Mouse (Mus musculus) testis, adult 2 months (tissue): Measurements from ENCODE around the gene Gnl2. TPM values are rescaled to one million over a fixed set of nuclear protein-coding genes. Genes with fewer than 3 reads are reported as not detected.
A peak's percentile ranks its signal among the peaks of the same experiment; 100 is the strongest.

Experiments used
- H3K27ac ChIP-seq: fragments of 200-500 bp; 2 replicates; pipeline ENCODE4 v1.5.1; 2012; ENCODE audit warnings: low read depth, low read length; ENCODE audit not compliant: control insufficient read depth, insufficient read depth
- H3K27me3 ChIP-seq: fragments of 200-500 bp; 2 replicates; pipeline ENCODE4 v1.6.1; 2012; ENCODE audit warnings: mild to moderate bottlenecking, low read length, moderate library complexity; ENCODE audit not compliant: control insufficient read depth, insufficient read depth
- H3K36me3 ChIP-seq: fragments of 200-500 bp; 2 replicates; pipeline ENCODE4 v1.6.1; 2012; ENCODE audit warnings: mild to moderate bottlenecking, low read length; ENCODE audit not compliant: control insufficient read depth, insufficient read depth
- H3K4me1 ChIP-seq: fragments of 200-500 bp; 2 replicates; pipeline ENCODE4 v1.6.1; 2012; ENCODE audit warnings: low read length; ENCODE audit not compliant: control insufficient read depth, insufficient read depth
- H3K4me3 ChIP-seq: fragments of 200-500 bp; 2 replicates; pipeline ENCODE4 v1.5.1; 2012; ENCODE audit warnings: low read depth, mild to moderate bottlenecking, low read length, moderate library complexity, mixed read lengths; ENCODE audit not compliant: control insufficient read depth
- CTCF ChIP-seq: fragments of 200-500 bp; IDR thresholded peaks from 2 replicates; pipeline ENCODE4 v1.5.1; 2012; ENCODE audit warnings: low read depth, mild to moderate bottlenecking, inconsistent platforms, low read length, moderate library complexity; ENCODE audit not compliant: control insufficient read depth, insufficient read depth, insufficient replicate concordance
- POLR2A ChIP-seq: fragments of 200-500 bp; IDR thresholded peaks from 2 replicates; pipeline ENCODE4 v1.6.1; 2012; ENCODE audit warnings: low read depth, mild to moderate bottlenecking, inconsistent platforms, low read length, moderate library complexity; ENCODE audit not compliant: control insufficient read depth
- polyA plus RNA-seq: library from polyadenylated mRNA; depleted of rRNA; stranded (reverse); fragments of >200 nt; gene quantifications from 2 replicates; pipeline ENCODE4 v1.2.3, GENCODE M21; 2012

Gene Gnl2
- polyA plus RNA-seq, 1 experiment, result 24.5 TPM

GRCm38 (mm10) chr4:125065517-125066307 lies 49.3 kb downstream of the Gnl2 start, which contains the start of gene Dnali1:
TSS of gene Dnali1 (minus strand) at chr4:125065703.
- no peaks in the 10 kb centered on the region for H3K27me3 ChIP-seq
- H3K4me1 ChIP-seq, result peaks cover 5% of the 10 kb centered on the region
- H3K36me3 ChIP-seq, result no peaks in the 10 kb centered on the region
- peak within 1 kb of the TSS; percentile 92 for H3K4me3 ChIP-seq
- no peak for TF ChIP-seq CTCF
- peak; percentile 76 for TF ChIP-seq POLR2A
- H3K27ac ChIP-seq, result peak within 1 kb of the TSS; percentile 85

- no peak for TF ChIP-seq CTCF
- peak; percentile 97 for TF ChIP-seq POLR2A
Measured at GRCm38 (mm10) chr4:125066490-125067370, 50.3 kb downstream of the Gnl2 start, which contains the start of gene Snip1. TSS of gene Snip1 (plus strand) at chr4:125066672.

GRCm38 (mm10) chr4:125077700-125078099 lies 61.3 kb downstream of the Gnl2 start:
- H3K27ac ChIP-seq, result no peak overlapping the region
- H3K36me3 ChIP-seq, result no peaks in the 10 kb centered on the region
- no peaks in the 10 kb centered on the region for H3K4me1 ChIP-seq
- H3K4me3 ChIP-seq, result no peak overlapping the region
- TF ChIP-seq POLR2A (no peak), CTCF (no peak)
- no peaks in the 10 kb centered on the region for H3K27me3 ChIP-seq

More at GRCm38 (mm10) chr4:125066490-125067370, 50.3 kb downstream of the Gnl2 start, which contains the start of gene Snip1:
- Histone ChIP-seq H3K27me3 (no peaks in the 10 kb centered on the region), H3K27ac (peak within 1 kb of the TSS; percentile 85), H3K4me3 (peak within 1 kb of the TSS; percentile 92), H3K36me3 (no peaks in the 10 kb centered on the region; the same call in 1 of the 2 replicates), H3K4me1 (peaks cover 5% of the 10 kb centered on the region)

GRCm38 (mm10) chr4:125078698-125079097 lies 62.3 kb downstream of the Gnl2 start:
- Histone ChIP-seq H3K27me3 (no peaks in the 10 kb centered on the region), H3K27ac (no peak overlapping the region), H3K4me3 (no peak overlapping the region), H3K4me1 (no peaks in the 10 kb centered on the region), H3K36me3 (no peaks in the 10 kb centered on the region)
- TF ChIP-seq POLR2A, result no peak
- TF ChIP-seq CTCF, result no peak

GRCm38 (mm10) chr4:125084403-125085345 lies 68.3 kb downstream of the Gnl2 start, which contains the start of gene Meaf6:
TSS of gene Meaf6 (plus strand) at chr4:125085134.
- Histone ChIP-seq H3K4me1 (peaks cover 7% of the 10 kb centered on the region), H3K27me3 (no peaks in the 10 kb centered on the region), H3K4me3 (peak within 1 kb of the TSS; percentile 96), H3K27ac (peak within 1 kb of the TSS; percentile 91), H3K36me3 (peaks cover 2% of the 10 kb centered on the region; the same call in 1 of the 2 replicates)
- TF ChIP-seq POLR2A (peak; percentile 54; the same call in 1 of the 2 replicates), CTCF (peak; percentile 85)

GRCm38 (mm10) chr4:125085346-125085841 lies 69.0 kb downstream of the Gnl2 start:
- Histone ChIP-seq H3K4me1 (peaks cover 7% of the 10 kb centered on the region), H3K4me3 (peak overlapping the region; percentile 96), H3K27ac (peak overlapping the region; percentile 91), H3K36me3 (peaks cover 2% of the 10 kb centered on the region; the same call in 1 of the 2 replicates), H3K27me3 (no peaks in the 10 kb centered on the region)
- no peak for TF ChIP-seq CTCF
- TF ChIP-seq POLR2A, result no peak
